Mouse (Mus musculus) neural tube, embryonic 11.5 days (tissue): ENCODE measurements around the gene Cfap74. TPM values are rescaled to one million over a fixed set of nuclear protein-coding genes. Genes with fewer than 3 reads are reported as not detected.

Source experiments
- ATAC-seq: fragments of 200-750 bp; cut with Nextera tagmentation; 2 replicates; pipeline ENCODE4 v1.8.0; 2017; ENCODE audit warnings: moderate number of reproducible peaks, mild to moderate bottlenecking, moderate TSS enrichment, moderate library complexity; ENCODE audit not compliant: insufficient read depth, low FRiP score, low TSS enrichment
- DNase-seq: peaks from one replicate; pipeline ENCODE4 v3.0.0-alpha.2; 2015; ENCODE audit warnings: low spot score
- H3K27ac ChIP-seq: fragments of 300-500 bp; sonication (generic); 2 replicates; pipeline ENCODE4 v1.5.1; 2014; ENCODE audit warnings: low read depth, mild to moderate bottlenecking, low read length
- H3K27me3 ChIP-seq: fragments of 300-500 bp; sonication (generic); 2 replicates; pipeline ENCODE4 v1.6.1; 2014; ENCODE audit warnings: mild to moderate bottlenecking, low read length, mixed read lengths; ENCODE audit not compliant: control insufficient read depth, insufficient read depth
- H3K36me3 ChIP-seq: fragments of 300-500 bp; sonication (generic); 2 replicates; pipeline ENCODE4 v1.6.1; 2014; ENCODE audit warnings: mild to moderate bottlenecking, low read length, moderate library complexity, mixed read lengths; ENCODE audit not compliant: control insufficient read depth, insufficient read depth
- H3K4me1 ChIP-seq: fragments of 300-500 bp; sonication (generic); 2 replicates; pipeline ENCODE4 v1.6.1; 2014; ENCODE audit warnings: low read length, mixed read lengths; ENCODE audit not compliant: control insufficient read depth, insufficient read depth
- H3K4me2 ChIP-seq: fragments of 300-500 bp; sonication (generic); 2 replicates; pipeline ENCODE4 v1.6.1; 2014; ENCODE audit warnings: low read depth, mild to moderate bottlenecking, moderate library complexity
- H3K4me3 ChIP-seq: fragments of 300-500 bp; sonication (generic); 2 replicates; pipeline ENCODE4 v1.5.1; 2014; ENCODE audit warnings: low read depth, low read length
- H3K9ac ChIP-seq: fragments of 300-500 bp; sonication (generic); 2 replicates; pipeline ENCODE4 v1.6.1; 2014; ENCODE audit warnings: mild to moderate bottlenecking, low read length
- H3K9me3 ChIP-seq: fragments of 300-500 bp; sonication (generic); 2 replicates; pipeline ENCODE4 v1.6.1; 2016; ENCODE audit warnings: low read length; ENCODE audit not compliant: control insufficient read depth
- WGBS: fragments of 180-500 bp; shearing (Covaris S2); extraction: QIAGEN DNeasy Blood & Tissue Kit; methylation state at CpG from one replicate; pipeline ENCODE4 v1.1.7; 2014; 5-methylcytosine and 5-hydroxymethylcytosine counted together
- polyA plus RNA-seq: library from polyadenylated mRNA; unstranded; fragments of >200 nt; fragmentation: Nextera tagmentation; extraction: Ambion mirVana; gene quantifications from 2 replicates; pipeline ENCODE4 v1.2.1, GENCODE M21; 2014

Cfap74 gene
- polyA plus RNA-seq, 1 experiment from 2014 or later = 5.6 TPM

GRCm38 (mm10) chr4:155397511-155398221, 11.3 kb upstream of the Cfap74 start, which contains the start of gene Gabrd:
TSS of gene Gabrd (minus strand) at chr4:155398112.
- DNase-seq = peak; percentile 61
- 1% methylated on average over 55 of the region's 57 CpGs for WGBS
- no peaks in the 10 kb centered on the region for H3K4me1 ChIP-seq
- H3K27me3 ChIP-seq = peaks cover 36% of the 10 kb centered on the region
- no peak within 1 kb of the TSS for H3K27ac ChIP-seq
- no peaks in the 10 kb centered on the region for H3K9me3 ChIP-seq
- no peak for ATAC-seq
- H3K4me2 ChIP-seq = peak within 1 kb of the TSS; percentile 54
- no peak within 1 kb of the TSS for H3K9ac ChIP-seq
- H3K36me3 ChIP-seq = no peaks in the 10 kb centered on the region
- H3K4me3 ChIP-seq = peak within 1 kb of the TSS; percentile 24

GRCm38 (mm10) chr4:155398222-155398540, 10.8 kb upstream of the Cfap74 start:
- Histone ChIP-seq H3K27me3 (peaks cover 36% of the 10 kb centered on the region), H3K4me3 (peak overlapping the region; percentile 24), H3K9ac (no peak overlapping the region), H3K4me1 (no peaks in the 10 kb centered on the region), H3K36me3 (no peaks in the 10 kb centered on the region), H3K9me3 (no peaks in the 10 kb centered on the region), H3K4me2 (peak overlapping the region; percentile 54), H3K27ac (no peak overlapping the region)
- no peak for ATAC-seq
- WGBS = 5% methylated on average over 9 of the region's 9 CpGs
- DNase-seq = no peak

- no peak for DNase-seq
- 70% methylated on average over 7 of the region's 7 CpGs for WGBS
- H3K9ac ChIP-seq = no peak overlapping the region
These were observed 7.9 kb upstream of the Cfap74 start for GRCm38 (mm10) chr4:155401121-155401520.

DNA sequence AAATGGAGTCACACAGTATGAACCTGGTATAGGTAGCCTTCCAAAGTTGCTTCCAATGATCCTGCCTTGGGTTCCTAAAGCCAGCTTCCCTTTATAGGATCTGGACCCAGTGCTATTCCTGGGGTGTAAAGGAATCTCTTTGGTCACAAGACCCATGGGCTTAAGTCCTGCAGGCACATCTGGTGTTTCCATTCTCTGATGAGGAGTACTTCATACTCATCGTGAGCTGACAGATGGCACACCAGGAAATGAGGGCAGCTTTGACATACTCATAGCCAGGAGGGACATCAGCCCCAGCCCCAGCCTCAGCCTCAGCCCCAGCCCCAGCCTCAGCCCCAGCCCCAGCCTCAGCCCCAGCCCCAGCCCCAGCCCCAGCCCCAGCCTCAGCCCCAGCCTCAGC, 6.5 kb upstream of the Cfap74 start:
- WGBS = 53% methylated on average over 1 of the region's 1 CpGs
- no peaks in the 10 kb centered on the region for H3K4me1 ChIP-seq
- ATAC-seq (no peak), DNase-seq (no peak)
- H3K27ac ChIP-seq = no peak overlapping the region
- H3K9ac ChIP-seq = no peak overlapping the region
- H3K4me3 ChIP-seq = no peak overlapping the region
- H3K27me3 ChIP-seq = peaks cover 22% of the 10 kb centered on the region
- H3K36me3 ChIP-seq = no peaks in the 10 kb centered on the region
- H3K4me2 ChIP-seq = no peak overlapping the region
- no peaks in the 10 kb centered on the region for H3K9me3 ChIP-seq

More at GRCm38 (mm10) chr4:155401121-155401520, 7.9 kb upstream of the Cfap74 start:
- Histone ChIP-seq H3K27me3 (peaks cover 33% of the 10 kb centered on the region), H3K4me2 (no peak overlapping the region), H3K9me3 (no peaks in the 10 kb centered on the region), H3K4me3 (no peak overlapping the region), H3K27ac (no peak overlapping the region), H3K4me1 (no peaks in the 10 kb centered on the region), H3K36me3 (no peaks in the 10 kb centered on the region)
- ATAC-seq = no peak

DNA sequence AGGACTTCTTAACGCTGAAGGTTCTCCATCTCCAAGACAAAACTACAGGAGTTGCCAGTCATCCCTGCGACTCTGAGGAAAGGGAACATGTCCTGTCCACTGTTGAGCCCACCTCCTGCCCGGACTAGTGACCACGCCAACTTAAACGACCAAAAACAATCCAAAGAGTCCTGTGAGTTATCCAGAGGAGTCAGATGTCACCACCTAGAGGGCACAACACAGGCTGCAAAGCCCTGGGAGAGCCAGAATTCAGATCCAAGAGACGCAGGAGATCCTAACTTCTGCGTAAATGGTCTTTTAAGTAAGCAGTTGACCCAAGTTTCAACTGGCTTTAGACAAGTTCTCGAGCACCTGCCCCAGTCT, 314 bp upstream of the Cfap74 start:
- H3K4me2 ChIP-seq = peak overlapping the region; percentile 81
- H3K27ac ChIP-seq = no peak overlapping the region
- H3K27me3 ChIP-seq = no peaks in the 10 kb centered on the region
- peak overlapping the region; percentile 49 for H3K4me3 ChIP-seq
- ATAC-seq (peak; percentile 53; the same call in 1 of the 2 replicates), DNase-seq (no peak)
- H3K4me1 ChIP-seq = no peaks in the 10 kb centered on the region
- H3K9ac ChIP-seq = no peak overlapping the region
- 2% methylated on average over 8 of the region's 8 CpGs for WGBS
- H3K36me3 ChIP-seq = no peaks in the 10 kb centered on the region
- no peaks in the 10 kb centered on the region for H3K9me3 ChIP-seq

GRCm38 (mm10) chr4:155412124-155412523, 3.1 kb downstream of the Cfap74 start:
- Histone ChIP-seq H3K36me3 (no peaks in the 10 kb centered on the region), H3K4me2 (no peak overlapping the region), H3K27ac (no peak overlapping the region), H3K27me3 (no peaks in the 10 kb centered on the region), H3K4me3 (no peak overlapping the region), H3K9ac (no peak overlapping the region), H3K9me3 (no peaks in the 10 kb centered on the region), H3K4me1 (no peaks in the 10 kb centered on the region)
- 95% methylated on average over 6 of the region's 6 CpGs for WGBS
- ATAC-seq (no peak), DNase-seq (no peak)

DNA sequence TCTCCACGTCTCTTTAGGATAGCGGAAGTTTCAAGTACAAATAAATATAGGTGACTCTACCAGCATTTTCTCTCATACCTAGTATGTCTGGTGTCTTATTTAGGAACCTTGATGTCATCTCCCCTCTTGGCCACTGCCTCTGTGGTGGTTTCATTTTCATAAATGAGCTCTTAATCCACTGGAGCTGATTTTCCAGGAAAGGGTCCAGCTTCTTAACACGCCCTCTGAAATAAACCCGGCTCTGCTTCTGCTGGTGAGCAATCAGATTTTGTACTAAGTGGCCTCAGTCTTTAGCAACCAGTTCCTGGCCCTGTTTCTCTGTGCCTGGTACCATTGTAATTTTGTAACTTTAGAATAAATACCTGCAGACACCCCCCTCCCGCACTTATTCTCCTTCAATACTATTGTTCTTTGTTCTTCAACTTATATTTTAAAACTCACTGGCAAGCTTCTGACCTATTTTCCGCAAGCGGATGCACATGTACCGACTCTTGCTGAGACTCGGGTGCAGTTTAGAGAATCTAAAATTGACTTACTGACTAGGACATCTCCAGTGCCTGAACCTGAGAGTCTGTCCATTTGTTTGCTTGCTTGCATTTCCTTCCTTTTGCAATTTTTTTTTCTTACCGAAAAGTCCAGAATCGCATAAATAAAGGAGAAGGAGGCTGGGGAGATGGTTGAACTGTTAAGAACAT, 4.8 kb downstream of the Cfap74 start:
- WGBS = 92% methylated on average over 11 of the region's 11 CpGs
- no peaks in the 10 kb centered on the region for H3K27me3 ChIP-seq
- H3K4me2 ChIP-seq = no peak overlapping the region
- no peak overlapping the region for H3K27ac ChIP-seq
- H3K9me3 ChIP-seq = no peaks in the 10 kb centered on the region
- DNase-seq (no peak), ATAC-seq (no peak)
- no peaks in the 10 kb centered on the region for H3K36me3 ChIP-seq
- no peaks in the 10 kb centered on the region for H3K4me1 ChIP-seq
- no peak overlapping the region for H3K9ac ChIP-seq
- no peak overlapping the region for H3K4me3 ChIP-seq

DNA sequence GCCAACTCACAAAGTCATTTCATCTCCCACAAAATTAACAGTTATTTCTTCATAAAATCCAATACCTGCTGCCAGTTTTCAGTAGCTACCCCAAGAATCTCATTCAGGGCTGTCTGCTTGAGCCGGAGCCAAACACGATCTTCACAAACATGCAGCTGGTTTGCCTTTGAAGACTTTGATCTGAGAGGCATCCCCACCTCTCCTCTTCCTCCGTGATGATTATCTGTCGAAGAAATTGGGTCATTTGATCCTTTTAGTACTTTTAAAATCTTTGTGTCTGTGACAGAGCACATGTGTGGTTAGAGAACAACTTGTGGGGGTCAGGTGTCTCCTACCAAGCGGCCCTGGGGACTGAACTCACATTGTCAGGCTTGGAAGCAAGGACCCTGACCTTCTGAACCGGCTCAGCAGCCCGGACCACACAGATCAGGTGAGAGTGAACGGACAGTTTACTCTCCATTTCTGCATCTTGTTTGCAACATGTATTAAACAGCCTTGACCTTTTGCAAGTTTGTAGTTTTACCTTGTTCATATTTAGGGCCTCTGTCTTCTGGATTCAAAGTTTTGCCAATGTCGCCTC, 5.8 kb downstream of the Cfap74 start:
- no peaks in the 10 kb centered on the region for H3K36me3 ChIP-seq
- H3K9ac ChIP-seq = no peak overlapping the region
- H3K4me2 ChIP-seq = no peak overlapping the region
- no peaks in the 10 kb centered on the region for H3K9me3 ChIP-seq
- H3K4me1 ChIP-seq = no peaks in the 10 kb centered on the region
- WGBS = 78% methylated on average over 9 of the region's 9 CpGs
- H3K4me3 ChIP-seq = no peak overlapping the region
- no peak overlapping the region for H3K27ac ChIP-seq
- DNase-seq = no peak
- H3K27me3 ChIP-seq = no peaks in the 10 kb centered on the region
- ATAC-seq = no peak

DNA sequence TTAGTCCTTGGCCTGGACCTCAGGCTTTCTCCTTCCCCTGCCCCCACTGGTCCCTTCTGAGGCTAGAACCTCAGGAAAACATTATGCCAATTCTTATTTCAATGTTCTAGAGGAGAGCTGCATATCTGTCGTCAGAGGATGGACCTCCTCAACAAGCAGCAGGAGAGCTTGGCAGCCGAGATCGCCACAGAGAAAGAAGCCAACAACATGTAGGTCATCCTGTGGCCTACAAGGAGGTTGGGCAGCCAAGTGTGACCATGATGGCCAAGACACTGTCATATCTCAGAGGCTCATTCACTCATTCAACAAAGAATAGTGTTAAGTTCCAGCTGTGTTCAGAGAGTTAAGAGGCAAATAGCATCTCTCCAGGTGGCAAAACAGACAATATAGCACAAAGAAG, 11.1 kb downstream of the Cfap74 start:
- Histone ChIP-seq H3K4me3 (no peak overlapping the region), H3K27me3 (no peaks in the 10 kb centered on the region), H3K4me1 (no peaks in the 10 kb centered on the region), H3K27ac (no peak overlapping the region), H3K9me3 (no peaks in the 10 kb centered on the region), H3K4me2 (no peak overlapping the region), H3K36me3 (no peaks in the 10 kb centered on the region), H3K9ac (no peak overlapping the region)
- no peak for ATAC-seq
- DNase-seq = no peak
- WGBS = 92% methylated on average over 3 of the region's 3 CpGs
